Mouse (Mus musculus) spleen, adult 12 weeks (tissue): ENCODE measurements around the gene Cdk7.

Experiments used
- DNase-seq: peaks from one replicate; pipeline ENCODE4 v3.0.0; 2022; ENCODE audit warnings: low spot score

The Cdk7 gene

GRCm38 (mm10) chr13:100725194-100725593 lies 5.5 kb downstream of the Cdk7 start:
- DNase-seq: no peak

- DNase-seq: no peak
Measured at GRCm38 (mm10) chr13:100724051-100724754, 6.5 kb downstream of the Cdk7 start.

- no peak for DNase-seq
Measured at GRCm38 (mm10) chr13:100721656-100722055, 9.1 kb downstream of the Cdk7 start.

GRCm38 (mm10) chr13:100715467-100715866 lies 15.3 kb downstream of the Cdk7 start:
- no peak for DNase-seq

- DNase-seq: no peak
Measured at GRCm38 (mm10) chr13:100706206-100706605, 24.5 kb downstream of the Cdk7 start.

- DNase-seq: no peak
Measured at GRCm38 (mm10) chr13:100703468-100703867, 27.3 kb downstream of the Cdk7 start.

- DNase-seq: no peak
Measured at GRCm38 (mm10) chr13:100698866-100699265, 31.9 kb downstream of the Cdk7 start.

GRCm38 (mm10) chr13:100697541-100697940 lies 33.2 kb downstream of the Cdk7 start:
- no peak for DNase-seq

GRCm38 (mm10) chr13:100687513-100687912 lies 43.2 kb downstream of the Cdk7 start:
- DNase-seq: no peak

GRCm38 (mm10) chr13:100684355-100684754 lies 46.4 kb downstream of the Cdk7 start:
- peak; percentile 7 for DNase-seq

GRCm38 (mm10) chr13:100682837-100683236 lies 47.9 kb downstream of the Cdk7 start:
- no peak for DNase-seq

- DNase-seq: no peak
Measured at GRCm38 (mm10) chr13:100681615-100682014, 49.1 kb downstream of the Cdk7 start.

GRCm38 (mm10) chr13:100675936-100676635 lies 54.7 kb downstream of the Cdk7 start:
- no peak for DNase-seq

GRCm38 (mm10) chr13:100670181-100670741 lies 60.5 kb downstream of the Cdk7 start:
- no peak for DNase-seq

- DNase-seq: peak; percentile 2
Measured at GRCm38 (mm10) chr13:100669291-100670022, 61.3 kb downstream of the Cdk7 start, which contains the start of gene Ccdc125. Gene Ccdc125 (plus strand): TSS chr13:100669717.

- DNase-seq: peak; percentile 20
Measured at GRCm38 (mm10) chr13:100659864-100660456, 70.8 kb downstream of the Cdk7 start.

GRCm38 (mm10) chr13:100658091-100658490 lies 72.6 kb downstream of the Cdk7 start:
- DNase-seq: no peak
